Mouse (Mus musculus) A20 (cell line): ENCODE measurements around the gene Nek10.
"Not testable (repeated sequence)": the region's sequence is repeated elsewhere in the genome, so short reads cannot be mapped to it uniquely, and the experiment has no call there.

Source experiments
- DNase-seq: peaks from one replicate; pipeline ENCODE4 v3.0.0-alpha.2; 2011; ENCODE audit warnings: low read depth, low spot score

The Nek10 gene

DNA sequence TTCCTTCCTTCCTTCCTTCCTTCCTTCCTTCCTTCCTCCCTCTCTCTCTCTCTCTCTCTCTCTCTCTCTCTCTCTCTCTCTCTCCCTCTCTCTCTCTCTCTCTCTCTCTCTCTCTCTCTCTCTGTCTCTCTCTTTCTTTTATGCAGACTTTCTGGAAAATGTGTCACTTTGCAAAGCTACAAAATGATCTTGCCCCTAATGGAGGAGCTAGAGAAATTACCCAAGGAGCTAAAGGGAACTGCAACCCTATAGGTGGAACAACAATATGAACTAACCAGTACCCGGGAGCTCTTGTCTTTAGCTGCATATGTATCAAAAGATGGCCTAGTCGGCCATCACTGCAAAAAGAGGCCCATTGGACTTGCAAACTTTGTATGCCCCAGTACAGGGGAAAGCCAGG is at the start of gene Nek10:
Gene Nek10, plus strand, starts transcription at position 301 of the 400 bp plus-strand sequence.
- DNase-seq: not testable (repeated sequence)

DNA sequence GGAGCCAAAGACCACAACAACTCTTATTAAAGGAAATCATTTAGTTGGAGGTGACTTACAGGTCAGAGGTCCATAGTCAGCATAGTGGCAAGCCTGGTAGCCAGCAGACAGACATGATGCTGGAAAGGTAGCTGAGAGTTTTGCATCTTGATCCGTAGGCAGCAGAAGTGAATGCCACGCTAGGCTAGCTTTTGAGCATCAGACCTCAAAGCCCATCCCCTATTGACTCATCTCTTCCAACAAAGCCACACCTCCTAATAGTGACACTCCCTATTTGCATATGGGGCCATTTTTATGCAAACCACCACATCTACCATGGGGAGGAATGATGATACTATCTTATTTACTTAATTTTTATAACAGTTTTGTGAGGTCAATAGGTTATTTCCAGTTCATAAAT is 22.0 kb upstream of the Nek10 start:
- DNase-seq: peak; percentile 39

DNA sequence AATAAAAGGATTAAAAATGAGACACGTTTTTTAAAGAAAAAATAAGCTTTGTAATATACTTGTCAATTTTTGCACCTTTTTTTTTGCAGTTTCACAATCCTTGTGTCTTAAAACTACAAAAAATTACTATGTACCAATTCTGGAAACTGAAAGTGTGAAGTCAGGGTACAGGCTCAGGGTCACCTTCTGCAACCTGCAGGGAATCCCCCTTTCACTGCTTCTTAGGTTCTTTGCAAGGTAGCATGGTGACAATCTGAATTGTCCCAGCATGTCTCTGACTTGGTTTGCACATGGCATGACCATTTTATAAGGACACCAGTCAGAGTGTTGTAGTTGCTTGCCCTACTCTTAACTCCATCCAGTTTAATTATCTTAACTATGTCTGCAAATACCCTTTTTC is 19.0 kb upstream of the Nek10 start:
- DNase-seq: peak; percentile 52

DNA sequence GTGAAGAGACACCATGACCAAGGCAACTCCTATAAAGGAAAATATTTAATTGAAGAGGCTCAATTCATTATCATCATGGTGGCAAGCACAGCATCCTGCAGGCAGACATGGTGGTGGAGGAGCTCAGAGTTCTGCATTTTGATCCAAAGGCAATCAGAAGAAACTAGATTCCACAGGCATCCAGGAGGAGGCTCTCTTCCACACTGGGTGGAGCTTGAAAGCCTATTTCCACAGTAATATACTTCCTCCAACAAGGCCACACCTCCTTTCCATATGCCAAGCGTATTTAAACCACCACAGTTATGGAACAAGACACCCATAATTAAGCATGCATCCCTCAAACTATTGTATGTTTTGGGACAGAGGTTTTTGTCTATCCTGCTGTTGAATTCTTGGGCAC is 16.2 kb upstream of the Nek10 start:
- DNase-seq: no peak

DNA sequence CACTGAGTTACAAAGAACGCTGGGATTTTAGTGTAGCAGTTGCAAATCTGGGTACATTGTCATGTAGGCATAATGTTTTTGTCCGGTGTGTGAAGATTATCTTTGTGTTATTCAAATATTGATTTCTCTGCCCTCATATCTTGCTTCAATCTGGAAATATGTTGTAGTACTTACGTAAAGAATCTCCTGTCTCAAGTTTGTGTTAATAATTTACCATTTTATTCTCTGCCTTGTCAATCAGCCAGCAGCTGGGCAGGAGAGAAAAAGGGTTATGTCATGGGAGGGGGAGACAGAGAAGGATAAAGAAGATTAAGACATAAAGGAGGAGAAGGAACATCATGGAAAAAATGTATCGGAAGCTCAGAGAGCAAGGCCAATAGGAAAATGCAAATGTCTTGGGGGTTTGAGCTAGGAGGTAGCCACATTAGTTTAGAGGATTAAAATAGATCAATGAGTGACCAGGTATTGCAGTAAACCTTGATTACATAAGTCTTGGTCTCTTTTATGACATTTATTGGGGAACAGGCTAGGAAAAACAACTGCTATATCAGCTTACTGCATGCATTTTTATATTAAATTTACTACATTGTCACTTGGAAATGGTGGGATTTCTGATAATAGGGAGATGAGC is 13.3 kb upstream of the Nek10 start:
- DNase-seq: no peak

DNA sequence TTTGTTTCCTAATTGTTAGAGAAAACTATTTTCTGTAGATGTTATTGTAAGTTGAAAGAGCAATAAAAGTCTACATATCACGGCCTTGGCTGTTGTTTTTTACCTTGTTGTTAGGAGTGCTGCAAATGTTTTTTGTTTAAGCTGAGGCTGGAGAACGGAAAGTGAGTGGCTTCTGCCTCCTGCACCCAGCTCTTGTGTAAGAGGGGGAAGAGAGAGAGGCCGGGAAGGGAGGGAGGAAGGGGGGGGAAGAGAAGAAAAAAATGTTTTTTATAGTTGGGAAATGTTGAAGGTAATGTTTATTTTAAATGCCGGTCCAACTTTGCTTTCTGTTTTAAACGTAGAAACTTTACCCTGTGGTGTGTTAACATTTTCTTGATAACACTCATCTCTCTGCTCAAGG is 3.4 kb upstream of the Nek10 start:
- DNase-seq: no peak

DNA sequence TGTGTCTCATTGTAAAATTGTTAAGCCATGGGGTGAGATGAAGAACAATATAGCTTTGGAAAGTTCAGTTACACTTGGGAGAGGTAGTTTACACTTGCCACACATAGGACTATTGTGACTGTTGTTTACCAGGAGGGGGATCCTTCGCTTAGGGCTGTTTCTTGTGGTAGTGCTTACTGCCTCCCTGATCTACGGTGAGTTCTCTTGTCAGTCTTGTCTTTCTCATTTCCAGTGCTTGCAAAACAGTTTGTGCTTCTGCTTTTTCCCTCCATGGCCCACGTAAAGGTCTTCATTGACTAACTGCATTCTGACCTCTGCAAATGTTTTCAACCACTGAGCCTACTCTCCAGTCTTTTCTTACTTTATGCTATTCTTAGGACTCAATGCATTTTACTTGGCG is 2.9 kb upstream of the Nek10 start:
- DNase-seq: no peak

DNA sequence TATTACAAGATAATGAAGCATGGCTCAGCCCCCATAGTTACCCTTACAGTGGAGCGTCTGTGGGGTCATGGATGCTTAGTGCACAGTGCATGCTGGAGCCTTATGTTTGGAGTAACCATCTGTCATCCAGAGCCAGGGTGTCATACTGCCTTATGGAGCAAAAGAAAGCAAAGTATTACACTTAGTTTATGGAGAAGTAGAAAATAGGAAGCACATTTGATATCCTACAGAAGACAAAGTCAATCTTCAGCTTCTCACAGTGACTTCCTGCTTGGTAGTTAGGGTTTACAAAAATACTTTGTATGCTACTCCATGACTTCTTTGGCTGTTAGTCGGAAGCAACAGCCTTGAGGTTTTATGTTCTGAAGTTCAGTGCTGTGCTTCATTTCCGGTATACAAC is 2.4 kb upstream of the Nek10 start:
- no peak for DNase-seq

DNA sequence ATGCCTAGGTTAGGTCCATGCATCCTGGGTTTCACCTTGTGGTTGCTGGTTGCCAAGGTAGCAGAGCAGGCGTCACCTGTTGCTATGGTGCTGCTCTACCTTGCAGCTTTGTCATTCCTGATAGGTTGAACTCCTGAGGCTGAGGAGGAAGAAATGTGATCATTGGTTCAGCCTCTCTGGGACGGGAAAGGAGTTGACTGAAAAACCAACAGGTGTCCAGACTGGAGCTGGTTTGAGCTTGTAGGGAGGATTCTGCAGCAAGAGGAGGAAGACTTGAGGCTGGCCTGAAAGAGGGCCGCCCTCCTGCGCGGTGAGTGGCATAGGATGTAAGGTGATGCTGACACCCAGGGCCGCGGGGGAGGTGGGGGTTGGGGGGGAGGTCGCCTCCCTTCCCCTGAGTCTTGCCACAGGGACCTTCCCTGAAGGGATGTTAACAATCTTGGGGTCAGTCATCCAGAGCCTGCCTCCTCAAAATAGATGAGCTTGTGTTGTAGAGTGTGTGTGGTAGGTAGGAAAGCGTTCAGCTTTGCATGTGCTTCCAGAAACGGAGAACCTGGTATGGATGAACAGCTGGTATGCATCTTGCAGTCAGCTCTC is 804 bp downstream of the Nek10 start:
- no peak for DNase-seq

DNA sequence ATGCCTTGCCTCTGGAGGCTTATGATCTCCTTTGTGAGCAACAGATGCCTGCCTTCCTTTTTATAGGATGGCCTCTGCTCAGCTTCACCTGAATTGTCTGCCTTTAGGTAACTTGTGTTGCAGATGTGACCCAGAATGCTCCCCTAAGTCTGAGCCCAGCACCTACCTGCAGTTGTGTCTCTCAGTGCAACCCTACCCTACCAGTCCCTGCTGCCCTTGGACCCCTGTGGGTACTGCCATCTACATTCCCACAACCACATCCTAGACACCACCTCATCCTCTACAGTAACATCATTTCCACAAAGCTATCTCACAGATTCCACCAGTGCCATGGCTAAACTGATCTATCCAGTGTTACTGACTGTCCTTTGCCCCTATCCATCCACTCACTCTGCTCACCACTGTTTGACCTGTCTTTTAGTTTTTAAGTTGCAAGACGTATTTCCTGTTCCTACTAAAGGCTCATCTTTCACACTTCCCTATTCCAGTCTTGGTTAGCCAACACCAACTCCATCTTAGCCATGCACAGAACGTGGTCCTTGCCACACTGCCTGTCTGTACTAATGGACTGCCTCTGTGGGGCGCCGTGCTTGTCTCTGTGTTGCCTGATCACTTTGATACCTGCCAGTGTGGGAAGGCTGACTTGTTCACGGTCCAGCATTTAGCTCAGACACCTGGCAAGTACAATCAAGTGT is 1.4 kb downstream of the Nek10 start:
- DNase-seq: peak; percentile 27

DNA sequence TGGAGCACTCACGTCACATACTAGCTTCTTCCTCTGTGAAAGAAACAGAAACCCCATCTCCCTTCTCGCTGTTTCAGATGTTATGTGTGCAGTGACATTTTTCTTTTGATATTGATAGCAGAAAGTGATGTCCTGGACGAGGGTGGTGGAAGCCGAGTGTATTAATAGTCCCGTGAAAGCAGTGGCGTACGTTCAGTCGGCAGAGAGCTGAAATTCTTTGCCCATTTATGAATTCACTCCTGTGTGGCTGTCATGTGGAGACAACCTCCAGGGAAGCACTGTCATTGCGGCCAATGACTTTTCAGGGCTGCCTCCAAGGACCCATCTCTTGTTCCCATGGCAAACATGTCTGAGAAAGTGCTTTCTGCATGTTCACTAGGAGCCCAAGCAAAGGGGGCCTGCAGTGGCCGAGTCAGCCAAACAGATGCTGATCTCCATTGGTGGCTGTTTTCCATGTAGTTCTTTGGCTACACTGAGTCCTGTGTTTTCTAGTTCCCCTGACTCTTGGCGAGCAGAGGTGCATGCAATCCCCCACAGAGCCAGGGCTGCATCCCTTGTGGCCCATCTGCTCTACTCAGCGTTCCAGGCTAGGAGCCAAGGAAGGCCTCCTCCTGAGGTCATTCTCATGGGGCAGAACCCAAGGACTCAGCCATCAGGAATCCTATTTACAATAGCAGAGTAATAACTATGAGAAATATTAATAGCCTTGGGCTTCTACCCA is 29.5 kb downstream of the Nek10 start:
- DNase-seq: no peak

DNA sequence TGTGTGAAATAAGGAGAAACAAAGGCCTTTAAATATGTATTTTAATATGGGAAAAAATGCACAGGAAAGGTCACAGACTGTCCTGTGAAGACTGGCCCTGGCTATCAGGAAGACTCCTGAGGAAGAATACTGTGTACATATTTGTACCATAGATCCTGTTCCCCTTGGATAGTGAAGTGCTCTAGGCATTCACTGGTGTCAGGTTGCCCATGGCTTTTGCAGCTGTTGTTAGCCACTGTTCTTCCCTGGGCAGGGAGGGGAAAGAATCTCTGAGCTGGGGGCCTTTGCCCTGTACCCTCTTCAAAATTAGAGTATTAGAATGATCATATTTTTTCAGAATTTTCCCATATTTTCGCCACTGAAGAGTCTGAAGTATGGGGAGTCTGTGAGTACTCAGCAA is 30.3 kb downstream of the Nek10 start:
- DNase-seq: no peak

DNA sequence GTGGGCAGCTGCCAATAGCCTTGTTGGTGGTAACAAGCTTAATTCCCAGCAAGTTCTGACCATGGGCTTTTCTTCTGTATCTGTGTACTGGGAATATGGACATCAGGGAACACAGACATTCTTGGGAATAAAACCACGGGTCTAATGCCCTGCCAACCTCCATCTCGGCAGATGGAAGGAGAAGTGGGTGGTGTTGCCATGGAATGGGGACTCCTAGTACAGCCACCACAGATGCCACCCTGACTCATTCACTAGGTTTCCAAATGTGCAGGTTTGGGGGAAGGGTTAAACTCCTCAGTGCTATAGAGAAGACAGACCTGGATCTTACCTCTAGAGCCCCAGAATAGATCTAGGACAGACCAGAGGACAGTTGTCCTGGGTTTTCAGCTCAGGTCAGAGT is 31.1 kb downstream of the Nek10 start:
- DNase-seq: no peak

DNA sequence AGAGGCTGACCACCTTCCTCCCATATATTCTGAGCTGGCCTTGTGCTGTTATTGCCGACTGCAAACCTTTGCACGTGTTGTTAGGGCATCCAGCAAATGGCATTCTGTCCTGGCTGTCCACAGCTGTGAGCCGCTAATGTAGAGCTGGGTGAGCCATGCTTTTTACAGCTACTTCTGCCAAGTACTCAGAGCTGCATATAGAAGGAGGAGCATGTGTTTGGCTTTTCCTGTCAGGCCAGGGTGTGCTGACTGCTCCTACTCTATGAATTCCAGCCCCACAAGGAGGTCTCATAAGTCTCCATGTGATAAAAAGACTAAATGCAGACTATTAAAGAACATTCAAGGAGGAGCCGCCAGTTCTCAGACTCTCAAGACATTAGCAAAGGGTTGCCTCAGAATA is 34.4 kb downstream of the Nek10 start:
- no peak for DNase-seq

DNA sequence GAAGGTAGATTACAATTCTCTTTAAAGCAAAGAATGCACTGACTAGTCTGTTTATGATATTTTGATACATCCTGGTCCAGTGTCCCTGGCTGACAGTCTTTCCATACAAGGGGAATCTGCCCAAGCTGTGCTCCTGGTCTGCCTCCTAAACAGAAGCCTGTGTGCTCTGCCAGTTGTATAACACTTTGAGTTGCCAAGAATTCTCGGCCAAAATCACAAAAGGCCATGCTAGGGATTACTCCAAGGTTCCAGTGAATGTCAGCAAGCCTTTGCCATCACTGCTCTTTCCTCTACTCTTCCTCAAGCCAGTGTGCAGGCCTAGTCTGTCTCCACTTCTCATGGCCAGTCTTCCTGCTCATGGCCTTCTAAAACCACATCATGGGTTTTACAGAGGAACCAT is 34.9 kb downstream of the Nek10 start:
- no peak for DNase-seq

DNA sequence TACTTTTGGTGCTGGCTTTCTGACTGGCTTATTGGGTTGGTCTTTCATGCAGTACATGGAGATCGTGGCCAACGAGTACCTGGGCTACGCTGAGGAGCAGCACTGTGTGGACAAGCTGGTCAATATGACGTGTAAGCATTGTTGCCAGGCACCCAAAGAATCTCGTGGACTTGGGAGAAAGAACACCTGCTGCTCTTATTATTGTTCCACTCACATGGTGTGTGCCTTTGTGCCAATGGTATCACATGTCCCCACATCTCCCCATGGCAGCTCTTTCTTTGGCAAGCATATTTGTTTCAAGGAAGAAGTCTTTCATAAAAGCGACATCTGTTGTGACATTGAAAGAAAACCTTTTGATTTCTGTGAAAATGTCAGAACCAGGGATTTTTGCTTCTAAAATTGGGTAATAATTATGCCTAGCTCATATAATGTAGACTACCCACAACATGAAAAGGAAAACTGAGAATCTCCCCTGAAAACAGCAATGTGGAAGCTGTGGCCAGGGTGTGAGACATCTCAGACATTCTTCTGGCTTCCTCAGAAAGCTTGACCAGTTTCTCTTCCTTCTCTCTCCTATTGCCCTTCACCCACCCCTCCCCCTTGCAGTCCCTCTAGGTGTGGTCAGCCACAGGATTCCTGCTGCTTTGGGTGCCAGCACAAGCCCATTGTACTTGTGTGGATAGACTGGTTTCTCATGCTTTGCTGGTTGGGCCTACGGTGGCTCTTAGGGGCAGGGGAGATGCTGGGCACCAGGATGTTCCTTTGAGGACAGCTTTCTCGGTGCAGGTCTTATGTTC is 39.7 kb downstream of the Nek10 start:
- no peak for DNase-seq

DNA sequence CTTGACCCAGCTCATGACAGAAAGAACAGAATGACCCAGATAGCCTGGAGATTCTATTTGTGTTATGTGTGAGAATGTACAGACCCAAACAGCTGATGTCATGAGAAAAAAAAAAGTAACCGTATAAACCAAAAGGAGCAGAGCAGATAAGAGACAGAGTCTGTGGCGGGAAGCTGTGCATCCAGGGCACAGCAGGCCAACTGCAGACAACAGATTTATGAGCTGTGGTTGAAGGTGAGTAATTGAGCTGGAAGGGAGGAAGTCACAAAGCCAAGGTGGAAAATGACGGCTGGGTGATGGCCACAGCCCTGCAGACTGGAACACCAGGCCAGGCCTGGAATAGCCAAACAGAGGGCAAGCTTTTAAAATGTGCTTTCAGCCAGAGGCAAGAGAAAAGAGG is 49.6 kb downstream of the Nek10 start:
- no peak for DNase-seq

DNA sequence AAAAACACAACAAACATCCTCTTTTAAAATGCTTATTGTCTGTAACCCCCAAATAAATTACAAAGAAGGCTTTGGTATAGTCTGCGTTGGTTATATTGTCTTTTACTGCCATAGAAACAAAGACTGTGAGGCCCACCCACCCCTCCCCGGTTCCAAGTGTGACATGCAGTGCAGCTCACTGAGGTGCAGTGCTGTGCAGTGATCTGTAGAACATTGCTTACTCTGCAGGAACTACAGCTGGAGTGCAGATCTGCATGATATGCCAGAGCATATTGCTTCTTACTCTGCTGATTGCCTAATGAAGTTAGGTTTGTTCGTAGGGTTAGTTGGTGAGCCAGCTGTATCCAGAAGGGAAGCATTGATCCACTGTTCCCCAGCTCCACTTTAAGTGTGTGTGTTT is 57.1 kb downstream of the Nek10 start:
- peak; percentile 22 for DNase-seq

DNA sequence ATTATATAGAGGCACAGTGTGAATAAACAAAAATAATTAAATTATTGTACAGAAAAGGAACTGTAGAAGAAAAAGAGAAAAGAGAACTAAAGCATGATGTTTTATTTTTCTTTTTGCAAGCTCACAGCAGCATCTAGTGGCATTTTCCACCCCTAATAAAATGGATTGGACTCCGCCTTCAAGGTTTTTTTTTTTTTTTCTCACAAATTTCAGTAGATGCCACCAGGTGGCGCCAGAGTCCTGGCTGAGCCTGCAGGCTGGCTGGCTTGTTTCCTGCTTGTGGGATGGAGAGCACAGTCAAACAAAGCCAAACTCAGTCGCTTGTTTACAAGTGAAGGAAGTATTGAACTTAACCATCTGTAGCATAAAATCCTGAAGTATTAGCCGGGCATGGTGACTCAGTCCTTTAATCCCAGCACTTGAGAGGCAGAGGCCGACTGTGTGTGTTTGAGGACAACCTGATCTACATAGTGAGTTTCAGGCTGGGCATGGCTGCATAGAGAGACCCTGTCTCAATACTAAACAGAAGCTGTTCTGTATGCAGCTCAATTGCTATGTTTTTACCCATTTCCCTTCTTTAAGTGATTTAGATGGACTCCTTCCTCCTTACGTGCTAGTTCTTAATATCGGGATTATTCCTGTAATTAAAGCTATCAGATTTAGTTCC is 60.6 kb downstream of the Nek10 start:
- DNase-seq: peak; percentile 86

DNA sequence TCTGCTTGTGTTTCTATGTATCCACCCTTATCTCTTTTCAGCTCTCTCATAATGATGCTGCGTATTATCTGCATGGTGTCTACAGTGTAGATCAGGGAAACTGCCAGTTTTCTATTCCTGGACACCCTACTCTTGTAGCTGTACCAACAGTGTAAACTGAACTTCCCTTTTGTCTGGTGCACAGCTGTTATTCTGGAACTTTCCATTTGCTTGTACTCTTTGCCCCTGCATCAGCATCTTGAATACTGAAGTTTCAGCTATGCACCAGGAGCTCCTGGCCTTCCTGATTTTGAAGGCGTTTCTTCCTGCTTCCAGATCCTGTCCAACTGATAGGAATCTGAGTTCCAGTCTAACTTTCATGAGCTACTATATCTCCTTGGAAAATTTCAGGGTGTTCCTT is 66.0 kb downstream of the Nek10 start:
- DNase-seq: peak; percentile 49

DNA sequence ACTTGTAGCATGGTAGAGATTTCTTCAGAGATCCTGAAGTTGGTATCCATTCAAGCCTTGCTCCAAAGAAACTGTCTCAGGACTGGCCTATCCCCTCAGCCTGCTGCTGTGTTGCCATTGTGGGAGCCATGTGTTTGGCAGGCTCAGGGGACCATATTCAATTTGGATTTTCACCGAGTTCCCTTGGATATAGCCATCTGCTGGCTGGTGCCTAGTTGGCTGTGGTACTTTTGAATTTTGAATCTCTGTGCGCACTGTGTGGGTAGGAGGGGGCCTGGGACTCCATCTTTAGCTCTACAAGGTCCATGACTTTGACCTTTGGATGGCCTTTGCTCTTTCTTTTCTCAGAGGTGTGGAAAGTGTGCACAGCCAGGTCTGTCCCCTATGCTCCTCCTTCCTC is 66.8 kb downstream of the Nek10 start:
- no peak for DNase-seq
